Mouse (Mus musculus) bone marrow, adult 2 months (tissue): ENCODE results near the gene Gm45837.

ENCODE experiments used
- CTCF ChIP-seq: fragments of 200-500 bp; IDR thresholded peaks from 2 replicates; pipeline ENCODE4 v1.5.1; 2011; ENCODE audit warnings: low read length, control low read depth; ENCODE audit not compliant: control insufficient read depth, insufficient read depth
- POLR2A ChIP-seq: fragments of 200-500 bp; IDR thresholded peaks from 2 replicates; pipeline ENCODE4 v1.6.1; 2011; ENCODE audit warnings: low read depth, mild to moderate bottlenecking, control low read depth, low read length, borderline replicate concordance; ENCODE audit not compliant: control insufficient read depth

DNA sequence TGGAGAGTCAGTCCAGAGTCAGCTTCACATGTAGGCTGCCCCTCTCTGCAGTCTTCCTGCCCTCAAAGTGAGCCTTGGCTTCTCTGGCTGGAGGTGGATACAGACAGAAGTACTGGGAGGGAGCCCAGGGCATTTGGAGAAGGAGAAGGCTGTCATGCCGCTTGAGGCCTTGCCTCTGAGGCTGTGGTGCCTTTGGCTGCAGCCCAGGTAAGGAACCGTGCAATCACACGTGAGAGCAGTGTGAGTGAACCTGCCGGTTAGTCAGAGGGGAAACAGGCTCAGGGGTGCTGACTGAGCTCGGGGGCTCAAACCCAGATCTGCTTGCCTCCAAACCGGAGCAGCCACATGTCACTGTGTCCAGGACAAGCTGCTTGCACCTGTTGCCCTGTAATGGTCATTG, 29.2 kb upstream of the Gm45837 start:
- TF ChIP-seq POLR2A = peak; percentile 29; the same call in 1 of the 2 replicates
- no peak for TF ChIP-seq CTCF
